Mouse (Mus musculus): ENCODE data around the gene Btbd3. TPM values are rescaled to one million over a fixed set of nuclear protein-coding genes. Genes with fewer than 3 reads are reported as not detected.

Btbd3 gene
- polyA plus RNA-seq, 1 experiment = 1.6 TPM

DNA sequence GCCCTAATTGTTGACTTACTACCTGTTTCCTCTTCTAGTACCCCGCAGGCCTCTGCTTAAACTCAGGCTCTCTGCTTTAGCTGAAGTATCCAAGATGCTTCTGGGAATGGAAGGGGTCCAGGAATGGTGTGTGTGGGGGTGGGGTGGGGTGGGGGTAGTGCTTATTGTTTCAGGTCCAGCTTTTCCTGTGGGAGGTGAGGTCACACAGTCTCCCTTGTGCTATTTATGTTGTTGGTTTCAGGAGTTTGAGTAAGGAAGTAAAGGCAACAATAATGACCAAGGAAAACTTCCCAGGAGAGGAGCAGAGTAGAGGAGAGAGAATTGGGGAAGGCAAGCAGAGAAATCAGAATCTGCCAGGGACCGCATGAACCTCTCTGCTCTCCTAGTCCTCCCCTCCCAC is 128.4 kb downstream of the Btbd3 start:
- no peaks in the 10 kb centered on the region for H3K27me3 ChIP-seq (ENCODE audit: control insufficient read depth, insufficient read depth, low read length)
- no peaks in the 10 kb centered on the region for H3K4me1 ChIP-seq (ENCODE audit: control insufficient read depth, insufficient read depth, low read length)
- TF ChIP-seq CTCF (IDR thresholded peaks at IDR 0.05; ENCODE audit: control insufficient read depth, insufficient read depth, insufficient replicate concordance, low read depth, low read length) (no peak), POLR2A (IDR thresholded peaks at IDR 0.05; ENCODE audit: control insufficient read depth, low read depth, low read length) (no peak)
- no peak overlapping the region for H3K27ac ChIP-seq (ENCODE audit: control insufficient read depth, insufficient read depth, low read depth, low read length)
- no peak overlapping the region for H3K4me3 ChIP-seq (ENCODE audit: control insufficient read depth, low read depth, low read length)
- H3K36me3 ChIP-seq (ENCODE audit: control insufficient read depth, insufficient read depth, low read length) = no peaks in the 10 kb centered on the region

DNA sequence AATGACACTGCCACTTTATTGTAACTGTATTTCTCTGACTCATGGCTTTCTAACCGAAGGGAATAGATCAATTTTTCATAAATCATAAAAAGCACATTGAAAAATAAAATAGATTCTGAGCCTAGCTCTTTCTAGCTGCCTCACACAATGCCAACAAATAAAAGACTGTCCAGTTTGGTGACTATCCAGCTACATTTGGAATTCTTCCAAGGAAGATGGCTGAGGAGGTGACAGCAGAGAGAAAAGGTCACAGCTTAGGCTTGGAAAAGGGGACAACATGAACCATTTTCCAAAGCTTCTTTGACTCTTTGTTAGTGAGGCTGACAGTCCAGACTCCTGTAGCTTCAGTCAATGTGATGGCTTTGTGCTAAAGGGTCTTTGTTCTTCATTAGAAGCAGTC is 132.2 kb downstream of the Btbd3 start:
- H3K4me3 ChIP-seq (ENCODE audit: control insufficient read depth, low read depth, low read length) = no peak overlapping the region
- H3K36me3 ChIP-seq (ENCODE audit: control insufficient read depth, insufficient read depth, low read length) = no peaks in the 10 kb centered on the region
- H3K27me3 ChIP-seq (ENCODE audit: control insufficient read depth, insufficient read depth, low read length) = no peaks in the 10 kb centered on the region
- H3K4me1 ChIP-seq (ENCODE audit: control insufficient read depth, insufficient read depth, low read length) = no peaks in the 10 kb centered on the region
- H3K27ac ChIP-seq (ENCODE audit: control insufficient read depth, insufficient read depth, low read depth, low read length) = no peak overlapping the region
- TF ChIP-seq POLR2A (IDR thresholded peaks at IDR 0.05; ENCODE audit: control insufficient read depth, low read depth, low read length) (no peak), CTCF (IDR thresholded peaks at IDR 0.05; ENCODE audit: control insufficient read depth, insufficient read depth, insufficient replicate concordance, low read depth, low read length) (no peak)

DNA sequence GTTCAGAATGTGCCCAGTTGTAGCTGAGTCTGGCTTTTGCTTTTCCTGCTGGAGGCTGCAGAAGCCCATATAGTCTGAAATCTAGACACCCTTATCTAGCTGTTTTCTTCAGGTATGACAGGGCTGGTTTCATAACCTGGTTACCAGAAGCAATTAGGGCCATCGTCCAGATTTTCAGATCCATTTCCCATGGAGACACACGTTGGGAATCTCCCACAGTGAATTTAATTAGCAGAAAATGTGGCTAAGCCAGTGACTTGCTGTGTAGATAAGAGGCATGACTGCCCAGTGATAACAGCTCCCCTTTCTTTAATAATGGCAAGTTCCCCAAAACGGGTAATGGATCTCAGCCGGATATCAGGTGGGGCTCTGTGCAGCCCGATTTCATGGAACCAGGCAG is 146.7 kb downstream of the Btbd3 start:
- Histone ChIP-seq H3K36me3 (ENCODE audit: control insufficient read depth, insufficient read depth, low read length) (no peaks in the 10 kb centered on the region), H3K4me3 (ENCODE audit: control insufficient read depth, low read depth, low read length) (no peak overlapping the region), H3K27ac (ENCODE audit: control insufficient read depth, insufficient read depth, low read depth, low read length) (no peak overlapping the region), H3K4me1 (ENCODE audit: control insufficient read depth, insufficient read depth, low read length) (no peaks in the 10 kb centered on the region), H3K27me3 (ENCODE audit: control insufficient read depth, insufficient read depth, low read length) (no peaks in the 10 kb centered on the region)
- TF ChIP-seq CTCF (IDR thresholded peaks at IDR 0.05; ENCODE audit: control insufficient read depth, insufficient read depth, insufficient replicate concordance, low read depth, low read length) (no peak), POLR2A (IDR thresholded peaks at IDR 0.05; ENCODE audit: control insufficient read depth, low read depth, low read length) (no peak)

DNA sequence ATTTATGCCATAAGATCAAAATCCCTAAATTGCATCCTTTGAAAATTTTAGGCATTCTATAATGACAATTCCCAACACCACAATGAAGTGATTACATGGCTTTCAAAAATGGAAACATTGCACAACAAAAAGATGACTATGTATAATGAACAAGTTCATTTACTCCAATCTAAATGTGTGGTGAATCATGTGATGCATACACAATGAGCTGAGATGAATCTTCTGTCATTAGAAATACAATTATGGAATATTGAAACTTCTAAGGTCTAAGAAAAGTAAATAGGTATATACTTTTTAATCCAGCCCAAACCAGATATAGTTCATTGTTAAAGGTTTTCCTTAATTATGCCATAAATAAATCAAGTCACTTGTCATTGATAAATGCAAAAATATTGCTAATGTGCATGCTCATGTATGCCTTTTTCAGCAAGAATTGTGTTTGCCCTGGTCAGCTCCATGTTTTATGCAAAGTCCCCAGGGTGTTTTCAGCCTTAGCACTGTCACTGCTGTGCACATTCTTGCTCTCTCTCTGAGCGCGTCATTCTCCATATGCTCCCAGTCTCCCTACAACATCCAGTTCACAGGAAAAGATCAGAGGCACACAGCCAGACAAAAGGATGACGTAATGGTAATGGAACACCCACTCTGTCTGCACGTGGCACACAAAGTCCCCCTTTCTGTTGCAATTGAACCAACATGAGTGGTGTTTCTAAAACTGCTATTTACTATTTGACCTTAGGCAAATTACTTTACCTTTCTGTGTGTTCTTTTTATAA is 149.6 kb downstream of the Btbd3 start:
- no peak overlapping the region for H3K27ac ChIP-seq (ENCODE audit: control insufficient read depth, insufficient read depth, low read depth, low read length)

DNA sequence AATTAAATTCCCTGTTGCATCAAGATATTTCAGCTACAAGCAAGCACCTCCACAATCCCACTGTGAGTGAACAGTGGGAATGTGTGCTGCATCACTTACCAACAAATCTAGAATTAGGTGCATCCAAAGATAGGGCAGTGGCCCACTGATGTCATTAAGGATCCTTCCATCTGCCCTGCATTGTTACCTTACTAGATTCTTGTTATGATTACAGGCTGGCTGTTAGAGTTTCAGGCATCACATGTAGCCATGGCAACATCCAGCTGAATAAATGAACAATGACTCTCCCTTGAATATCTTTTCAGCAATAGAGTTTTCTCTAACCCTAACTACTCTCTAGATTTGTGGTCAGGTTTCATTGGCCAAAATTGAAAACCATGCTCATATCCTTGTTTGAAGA is 150.3 kb downstream of the Btbd3 start:
- H3K36me3 ChIP-seq (ENCODE audit: control insufficient read depth, insufficient read depth, low read length) = no peaks in the 10 kb centered on the region
- H3K27me3 ChIP-seq (ENCODE audit: control insufficient read depth, insufficient read depth, low read length) = no peaks in the 10 kb centered on the region
- H3K4me1 ChIP-seq (ENCODE audit: control insufficient read depth, insufficient read depth, low read length) = no peaks in the 10 kb centered on the region
- no peak overlapping the region for H3K4me3 ChIP-seq (ENCODE audit: control insufficient read depth, low read depth, low read length)
- no peak overlapping the region for H3K27ac ChIP-seq (ENCODE audit: control insufficient read depth, insufficient read depth, low read depth, low read length)
- TF ChIP-seq POLR2A (IDR thresholded peaks at IDR 0.05; ENCODE audit: control insufficient read depth, low read depth, low read length) = no peak
- no peak for TF ChIP-seq CTCF (IDR thresholded peaks at IDR 0.05; ENCODE audit: control insufficient read depth, insufficient read depth, insufficient replicate concordance, low read depth, low read length)

More for the DNA sequence above, 149.6 kb downstream of the Btbd3 start:
- H3K27me3 ChIP-seq (ENCODE audit: control insufficient read depth, insufficient read depth, low read length) = no peaks in the 10 kb centered on the region
- no peak for TF ChIP-seq CTCF (IDR thresholded peaks at IDR 0.05; ENCODE audit: control insufficient read depth, insufficient read depth, insufficient replicate concordance, low read depth, low read length)
- TF ChIP-seq POLR2A (IDR thresholded peaks at IDR 0.05; ENCODE audit: control insufficient read depth, low read depth, low read length) = no peak
- H3K4me3 ChIP-seq (ENCODE audit: control insufficient read depth, low read depth, low read length) = no peak overlapping the region
- no peaks in the 10 kb centered on the region for H3K36me3 ChIP-seq (ENCODE audit: control insufficient read depth, insufficient read depth, low read length)
- no peaks in the 10 kb centered on the region for H3K4me1 ChIP-seq (ENCODE audit: control insufficient read depth, insufficient read depth, low read length)

DNA sequence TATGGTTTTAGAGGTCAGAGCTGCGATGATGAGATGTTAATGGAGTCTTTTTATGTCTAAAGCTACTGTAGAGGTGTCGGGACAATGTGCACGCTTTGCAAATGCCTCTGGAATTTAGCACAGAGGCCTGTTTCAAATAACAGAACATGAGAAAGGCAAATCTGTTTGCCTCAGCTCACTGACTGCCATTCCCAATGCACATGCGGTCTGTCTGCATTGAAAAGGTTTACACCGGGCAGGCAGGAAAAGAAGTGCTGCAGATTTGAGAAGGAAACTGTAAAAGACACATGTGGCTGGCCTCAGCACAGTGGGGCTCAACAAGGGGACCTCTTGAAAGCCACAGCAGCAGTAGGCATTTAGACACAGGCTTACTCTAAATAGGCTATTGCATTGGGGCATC is 156.2 kb downstream of the Btbd3 start:
- Histone ChIP-seq H3K36me3 (ENCODE audit: control insufficient read depth, insufficient read depth, low read length) (no peaks in the 10 kb centered on the region), H3K27ac (ENCODE audit: control insufficient read depth, insufficient read depth, low read depth, low read length) (no peak overlapping the region), H3K27me3 (ENCODE audit: control insufficient read depth, insufficient read depth, low read length) (no peaks in the 10 kb centered on the region), H3K4me1 (ENCODE audit: control insufficient read depth, insufficient read depth, low read length) (no peaks in the 10 kb centered on the region), H3K4me3 (ENCODE audit: control insufficient read depth, low read depth, low read length) (no peak overlapping the region)
- TF ChIP-seq POLR2A (IDR thresholded peaks at IDR 0.05; ENCODE audit: control insufficient read depth, low read depth, low read length) (no peak), CTCF (IDR thresholded peaks at IDR 0.05; ENCODE audit: control insufficient read depth, insufficient read depth, insufficient replicate concordance, low read depth, low read length) (no peak)

DNA sequence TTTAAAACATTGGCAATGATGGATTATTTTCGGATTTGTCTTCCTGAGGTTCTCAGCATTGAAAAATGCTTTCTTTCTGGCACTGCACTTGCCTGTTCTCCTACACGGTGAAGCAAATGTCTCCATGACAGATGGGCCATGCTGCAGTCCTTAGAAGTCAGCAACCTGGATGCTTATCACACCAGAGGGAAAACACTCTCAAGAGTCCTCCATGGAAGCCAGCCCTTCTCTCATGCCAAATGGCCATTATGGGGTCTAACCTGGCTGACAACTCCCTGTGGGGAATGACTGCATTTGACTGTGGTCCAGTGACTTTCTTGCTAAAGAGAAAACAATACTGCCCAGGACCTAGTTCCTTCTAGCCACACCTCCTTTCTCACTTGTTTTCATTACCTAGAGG is 166.0 kb downstream of the Btbd3 start:
- Histone ChIP-seq H3K36me3 (ENCODE audit: control insufficient read depth, insufficient read depth, low read length) (no peaks in the 10 kb centered on the region), H3K4me1 (ENCODE audit: control insufficient read depth, insufficient read depth, low read length) (no peaks in the 10 kb centered on the region), H3K27ac (ENCODE audit: control insufficient read depth, insufficient read depth, low read depth, low read length) (no peak overlapping the region), H3K4me3 (ENCODE audit: control insufficient read depth, low read depth, low read length) (no peak overlapping the region), H3K27me3 (ENCODE audit: control insufficient read depth, insufficient read depth, low read length) (no peaks in the 10 kb centered on the region)
- TF ChIP-seq CTCF (IDR thresholded peaks at IDR 0.05; ENCODE audit: control insufficient read depth, insufficient read depth, insufficient replicate concordance, low read depth, low read length) (no peak), POLR2A (IDR thresholded peaks at IDR 0.05; ENCODE audit: control insufficient read depth, low read depth, low read length) (no peak)
